Mouse (Mus musculus) CH12.LX (cell line): ENCODE results near the gene Olfr1228. TPM values are rescaled to one million over a fixed set of nuclear protein-coding genes. Genes with fewer than 3 reads are reported as not detected.

ENCODE experiments used
- DNase-seq: peaks from one replicate; pipeline ENCODE4 v3.0.0-alpha.2; 2013; ENCODE audit errors: extremely low read depth
- H3K27ac ChIP-seq: 2 replicates; pipeline ENCODE4 v1.5.1; 2012; ENCODE audit warnings: low read depth, mild to moderate bottlenecking, control low read depth, moderate library complexity; ENCODE audit not compliant: insufficient read depth
- H3K27me3 ChIP-seq: replicated peaks from 2 replicates; pipeline ENCODE3; 2012; ENCODE audit warnings: inconsistent platforms
- H3K36me3 ChIP-seq, 2 experiments: replicated peaks in 1 of 2; 2 replicates each; pipeline versions ENCODE3 to v1.6.1; 2012; ENCODE audit warnings: inconsistent platforms in 1 of 2, low read length in 1 of 2, mild to moderate bottlenecking in 1 of 2, mixed read lengths in 1 of 2, moderate library complexity in 1 of 2; ENCODE audit not compliant: control insufficient read depth in 1 of 2, insufficient read depth in 1 of 2
- H3K4me1 ChIP-seq, 2 experiments: 2 replicates each; pipeline ENCODE4 v1.6.1; 2012; ENCODE audit warnings: inconsistent platforms in 1 of 2, moderate library complexity in 1 of 2; ENCODE audit not compliant: insufficient read depth in 2 of 2, control insufficient read depth in 1 of 2
- H3K4me2 ChIP-seq: 2 replicates; pipeline ENCODE4 v1.6.1; 2012; ENCODE audit warnings: low read depth, mild to moderate bottlenecking, control low read depth; ENCODE audit not compliant: poor library complexity, insufficient read depth, severe bottlenecking
- H3K4me3 ChIP-seq, 3 experiments: fragments of 150-350 bp in 1 of 3; sonication (generic) in 1 of 3; replicated peaks in 1 of 3; 2 replicates each; pipeline versions ENCODE3 to v1.5.1; 2011 to 2012; ENCODE audit warnings: low read depth in 2 of 3, low read length in 2 of 3, mild to moderate bottlenecking in 2 of 3, moderate library complexity in 2 of 3, control low read depth in 1 of 3, improper control_type of control experiment in 1 of 3, inconsistent platforms in 1 of 3, mixed read lengths in 1 of 3; ENCODE audit not compliant: poor library complexity in 1 of 3
- H3K79me2 ChIP-seq: replicated peaks from 2 replicates; pipeline ENCODE4 v1.6.1; 2012; ENCODE audit warnings: mild to moderate bottlenecking, moderate library complexity; ENCODE audit not compliant: control insufficient read depth, poor library complexity, insufficient read depth, severe bottlenecking; ENCODE audit errors: extremely low read depth
- H3K9ac ChIP-seq: 2 replicates; pipeline ENCODE4 v1.6.1; 2012; ENCODE audit warnings: low read depth, mild to moderate bottlenecking, control low read depth, moderate library complexity; ENCODE audit not compliant: insufficient read depth
- H3K9me3 ChIP-seq: replicated peaks from 2 replicates; pipeline ENCODE3; 2012; ENCODE audit warnings: low read length, inconsistent platforms, mixed read lengths
- CHD1 ChIP-seq: IDR thresholded peaks from 2 replicates; pipeline ENCODE4 v1.6.1; 2012; ENCODE audit warnings: low read depth, low read length, improper control_type of control experiment, inconsistent platforms
- CHD2 ChIP-seq: IDR thresholded peaks from 2 replicates; pipeline ENCODE4 v1.6.1; 2011; ENCODE audit warnings: low read length, improper control_type of control experiment
- CTCF ChIP-seq, 2 experiments: IDR thresholded peaks in 1 of 2; conservative IDR thresholded peaks in 1 of 2; 2 replicates each; pipeline ENCODE4 v1.5.1; 2011 to 2012; ENCODE audit warnings: low read depth in 2 of 2, low read length in 2 of 2, improper control_type of control experiment in 1 of 2, inconsistent platforms in 1 of 2, mild to moderate bottlenecking in 1 of 2, moderate library complexity in 1 of 2
- ELF1 ChIP-seq: IDR thresholded peaks from 2 replicates; pipeline ENCODE4 v1.6.1; 2014; ENCODE audit warnings: low read depth, mild to moderate bottlenecking, inconsistent platforms, low read length, improper control_type of control experiment
- ETS1 ChIP-seq: conservative IDR thresholded peaks from 2 replicates; pipeline ENCODE4 v1.6.1; 2012; ENCODE audit warnings: low read depth, mild to moderate bottlenecking, inconsistent platforms, low read length, improper control_type of control experiment, moderate library complexity
- GABPA ChIP-seq: IDR thresholded peaks from 2 replicates; pipeline ENCODE4 v1.6.1; 2012; ENCODE audit warnings: low read depth, low read length, improper control_type of control experiment, inconsistent platforms; ENCODE audit not compliant: insufficient replicate concordance
- IRF4 ChIP-seq: IDR thresholded peaks from 2 replicates; pipeline ENCODE4 v1.6.1; 2014; ENCODE audit warnings: low read depth, mild to moderate bottlenecking, inconsistent platforms, low read length, improper control_type of control experiment
- KAT2A ChIP-seq: IDR thresholded peaks from 2 replicates; pipeline ENCODE4 v1.6.1; 2012; ENCODE audit warnings: low read length, improper control_type of control experiment, inconsistent platforms; ENCODE audit not compliant: insufficient replicate concordance
- MAFK ChIP-seq: IDR thresholded peaks from 2 replicates; pipeline ENCODE4 v1.6.1; 2011; ENCODE audit warnings: low read length, improper control_type of control experiment; ENCODE audit not compliant: insufficient replicate concordance
- NELFE ChIP-seq: IDR thresholded peaks from 2 replicates; pipeline ENCODE4 v1.6.1; 2011; ENCODE audit warnings: low read depth, low read length, improper control_type of control experiment
- NRF1 ChIP-seq: IDR thresholded peaks from 2 replicates; pipeline ENCODE4 v1.6.1; 2014; ENCODE audit warnings: low read depth, mild to moderate bottlenecking, inconsistent platforms, low read length, improper control_type of control experiment, moderate library complexity
- PAX5 ChIP-seq: IDR thresholded peaks from 2 replicates; pipeline ENCODE4 v1.6.1; 2012; ENCODE audit warnings: low read length, inconsistent platforms, mixed read lengths
- POLR2AphosphoS2 ChIP-seq: IDR thresholded peaks from 2 replicates; pipeline ENCODE4 v1.6.1; 2011; ENCODE audit warnings: low read depth, low read length, improper control_type of control experiment
- RAD21 ChIP-seq: IDR thresholded peaks from 2 replicates; pipeline ENCODE4 v1.6.1; 2011; ENCODE audit warnings: low read depth, mild to moderate bottlenecking, low read length, improper control_type of control experiment, moderate library complexity
- TBP ChIP-seq: conservative IDR thresholded peaks from 2 replicates; pipeline ENCODE4 v1.6.1; 2011; ENCODE audit warnings: low read depth, low read length, improper control_type of control experiment
- UBTF ChIP-seq: IDR thresholded peaks from 2 replicates; pipeline ENCODE4 v1.6.1; 2012; ENCODE audit warnings: low read depth, mild to moderate bottlenecking, inconsistent platforms, low read length, improper control_type of control experiment, moderate library complexity
- USF1 ChIP-seq: IDR thresholded peaks from 2 replicates; pipeline ENCODE4 v1.6.1; 2014; ENCODE audit warnings: low read depth, mild to moderate bottlenecking, inconsistent platforms, low read length, improper control_type of control experiment
- ZMIZ1 ChIP-seq: IDR thresholded peaks from 2 replicates; pipeline ENCODE4 v1.6.1; 2012; ENCODE audit warnings: low read depth, mild to moderate bottlenecking, inconsistent platforms, low read length, improper control_type of control experiment
- ZNF384 ChIP-seq: IDR thresholded peaks from 2 replicates; pipeline ENCODE4 v1.6.1; 2012; ENCODE audit warnings: low read depth, low read length, improper control_type of control experiment, inconsistent platforms
- dilution Hi-C: fragments of 300-500 bp; cut with MboI; formaldehyde crosslinking; loops from 2 replicates; pipeline ENCODE4 v1.14.3; 2020; ENCODE audit warnings: low sequenced_read_pairs; ENCODE audit not compliant: extremely low pct_unique_long_range_greater_than_20kb, extremely low pct_ligation_motif_present
- in situ Hi-C: fragments of 300-500 bp; cut with MboI; formaldehyde crosslinking; loops from 3 replicates; pipeline ENCODE4 v1.14.3; 2019; ENCODE audit warnings: low sequenced_read_pairs, low pct_ligation_motif_present, low pct_unique_long_range_greater_than_20kb, mixed read lengths
- polyA plus RNA-seq: library from polyadenylated mRNA; unstranded; fragments of >175 nt; gene quantifications from 2 replicates; pipeline ENCODE4 v1.2.1, GENCODE M21; 2012; ENCODE audit warnings: low read depth; ENCODE audit not compliant: insufficient read length
- total RNA-seq, 2 experiments: library from RNA; depleted of rRNA; stranded (reverse); fragments of 300-350 nt in 1 of 2; fragments of >200 nt in 1 of 2; gene quantifications; 2 replicates each; pipeline ENCODE4 v1.2.3; 2012 to 2014

Gene Olfr1228
- total and polyA plus RNA-seq, 3 experiments = not detected

DNA sequence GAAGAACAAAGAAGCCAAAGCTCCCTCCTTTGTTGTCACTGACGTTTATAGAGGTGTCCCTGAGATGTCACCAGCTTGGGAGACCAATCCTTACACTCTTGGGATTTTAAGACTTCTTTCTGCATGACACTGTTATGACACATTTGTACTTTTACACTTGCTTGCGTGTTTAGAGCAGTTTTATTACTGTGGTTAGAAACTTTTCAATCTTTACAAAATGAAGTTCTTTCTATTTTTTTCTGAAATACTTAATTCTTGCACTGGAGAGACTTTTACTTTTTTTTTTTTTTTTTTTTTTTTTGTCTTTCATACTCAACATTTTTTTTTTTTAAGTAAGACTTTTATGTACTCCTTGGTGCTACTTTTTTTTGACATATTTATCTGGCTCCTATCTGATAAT, 53.9 kb downstream of the Olfr1228 start, which contains the start of gene Olfr1226:
TSS of gene Olfr1226 (minus strand) at position 101 of the 400 bp plus-strand sequence.
- Histone ChIP-seq H3K4me2 (no peak within 1 kb of the TSS), H3K4me3 (no peak within 1 kb of the TSS), H3K27me3 (no peaks in the 10 kb centered on the region), H3K4me1 (no peaks in the 10 kb centered on the region)
- dilution Hi-C loops (no loop called here), in situ Hi-C loops (no loop called here)
- DNase-seq = no peak
- TF ChIP-seq ETS1 (no peak), KAT2A (no peak), IRF4 (no peak), CTCF (conservative IDR thresholded peaks at IDR 0.05 in 1 of 2, IDR thresholded peaks at IDR 0.05 in 1 of 2; ENCODE audit: low read depth in 2 of 2, low read length in 2 of 2) (no peak), USF1 (no peak), POLR2AphosphoS2 (no peak), ELF1 (no peak), NELFE (no peak), NRF1 (no peak), ZNF384 (no peak), ZMIZ1 (no peak), CHD1 (no peak), CHD2 (no peak), RAD21 (no peak), TBP (no peak), MAFK (no peak), PAX5 (no peak), GABPA (no peak), UBTF (no peak)
- TF ChIP-seq, all 38 proteins: peak for 0
- no peaks in the 10 kb centered on the region for H3K36me3 ChIP-seq
- no peak within 1 kb of the TSS for H3K27ac ChIP-seq
- H3K79me2 ChIP-seq = no peaks in the 10 kb centered on the region
- peaks cover 9% of the 10 kb centered on the region for H3K9me3 ChIP-seq
- H3K9ac ChIP-seq = no peak within 1 kb of the TSS

Other genes with a start within 250 kb of the Olfr1228 start
Only the 20 nearest of the 23 such genes appear.
- not detected in 2 replicates for gene Olfr1217, start 222.0 kb downstream of the Olfr1228 start, total RNA-seq (2012; rRNA removed)
- not detected in 2 replicates for gene Olfr1217, start 222.0 kb downstream of the Olfr1228 start, total RNA-seq (2014; rRNA removed)
- not detected in 2 replicates for gene Olfr1217, start 222.0 kb downstream of the Olfr1228 start, polyA plus RNA-seq
- gene Olfr1218, start 192.9 kb downstream of the Olfr1228 start, total RNA-seq (2012; rRNA removed) = not detected in 2 replicates
- gene Olfr1218, start 192.9 kb downstream of the Olfr1228 start, total RNA-seq (2014; rRNA removed) = not detected in 2 replicates
- gene Olfr1218, start 192.9 kb downstream of the Olfr1228 start, polyA plus RNA-seq = not detected in 2 replicates
- gene Olfr1219, start 170.5 kb downstream of the Olfr1228 start, total RNA-seq (2012; rRNA removed) = not detected in 2 replicates
- not detected in 2 replicates for gene Olfr1219, start 170.5 kb downstream of the Olfr1228 start, total RNA-seq (2014; rRNA removed)
- not detected in 2 replicates for gene Olfr1219, start 170.5 kb downstream of the Olfr1228 start, polyA plus RNA-seq
- not detected in 2 replicates for gene Olfr1220, start 147.2 kb downstream of the Olfr1228 start, total RNA-seq (2012; rRNA removed)
- gene Olfr1220, start 147.2 kb downstream of the Olfr1228 start, total RNA-seq (2014; rRNA removed) = not detected in 2 replicates
- gene Olfr1220, start 147.2 kb downstream of the Olfr1228 start, polyA plus RNA-seq = not detected in 2 replicates
- gene Olfr1221, start 136.8 kb downstream of the Olfr1228 start, total RNA-seq (2012; rRNA removed) = not detected in 2 replicates
- gene Olfr1221, start 136.8 kb downstream of the Olfr1228 start, total RNA-seq (2014; rRNA removed) = not detected in 2 replicates
- gene Olfr1221, start 136.8 kb downstream of the Olfr1228 start, polyA plus RNA-seq = not detected in 2 replicates
- gene Olfr1222, start 121.0 kb downstream of the Olfr1228 start, total RNA-seq (2012; rRNA removed) = not detected in 2 replicates
- not detected in 2 replicates for gene Olfr1222, start 121.0 kb downstream of the Olfr1228 start, total RNA-seq (2014; rRNA removed)
- gene Olfr1222, start 121.0 kb downstream of the Olfr1228 start, polyA plus RNA-seq = not detected in 2 replicates
- gene Olfr1223, start 102.5 kb downstream of the Olfr1228 start, total RNA-seq (2012; rRNA removed) = not detected in 2 replicates
- not detected in 2 replicates for gene Olfr1223, start 102.5 kb downstream of the Olfr1228 start, total RNA-seq (2014; rRNA removed)
- not detected in 2 replicates for gene Olfr1223, start 102.5 kb downstream of the Olfr1228 start, polyA plus RNA-seq
- gene Olfr1224-ps1, start 90.0 kb downstream of the Olfr1228 start, total RNA-seq (2012; rRNA removed) = not detected in 2 replicates
- gene Olfr1224-ps1, start 90.0 kb downstream of the Olfr1228 start, total RNA-seq (2014; rRNA removed) = not detected in 2 replicates
- gene Olfr1224-ps1, start 90.0 kb downstream of the Olfr1228 start, polyA plus RNA-seq = not detected in 2 replicates
- not detected in 2 replicates for gene Olfr1225, start 79.4 kb downstream of the Olfr1228 start, total RNA-seq (2012; rRNA removed)
- gene Olfr1225, start 79.4 kb downstream of the Olfr1228 start, total RNA-seq (2014; rRNA removed) = not detected in 2 replicates
- not detected in 2 replicates for gene Olfr1225, start 79.4 kb downstream of the Olfr1228 start, polyA plus RNA-seq
- not detected in 2 replicates for gene Olfr1226, start 54.0 kb downstream of the Olfr1228 start, total RNA-seq (2012; rRNA removed)
- gene Olfr1226, start 54.0 kb downstream of the Olfr1228 start, total RNA-seq (2014; rRNA removed) = not detected in 2 replicates
- not detected in 2 replicates for gene Olfr1226, start 54.0 kb downstream of the Olfr1228 start, polyA plus RNA-seq
- gene Olfr1229, start 34.0 kb upstream of the Olfr1228 start, total RNA-seq (2012; rRNA removed) = not detected in 2 replicates
- not detected in 2 replicates for gene Olfr1229, start 34.0 kb upstream of the Olfr1228 start, total RNA-seq (2014; rRNA removed)
- gene Olfr1229, start 34.0 kb upstream of the Olfr1228 start, polyA plus RNA-seq = not detected in 2 replicates
- gene Olfr1230, start 43.2 kb upstream of the Olfr1228 start, total RNA-seq (2012; rRNA removed) = not detected in 2 replicates
- gene Olfr1230, start 43.2 kb upstream of the Olfr1228 start, total RNA-seq (2014; rRNA removed) = not detected in 2 replicates
- not detected in 2 replicates for gene Olfr1230, start 43.2 kb upstream of the Olfr1228 start, polyA plus RNA-seq
- not detected in 2 replicates for gene Olfr1231, start 53.0 kb upstream of the Olfr1228 start, total RNA-seq (2012; rRNA removed)
- not detected in 2 replicates for gene Olfr1231, start 53.0 kb upstream of the Olfr1228 start, total RNA-seq (2014; rRNA removed)
- gene Olfr1231, start 53.0 kb upstream of the Olfr1228 start, polyA plus RNA-seq = not detected in 2 replicates
- gene Olfr1232, start 75.6 kb upstream of the Olfr1228 start, total RNA-seq (2012; rRNA removed) = not detected in 2 replicates
- gene Olfr1232, start 75.6 kb upstream of the Olfr1228 start, total RNA-seq (2014; rRNA removed) = not detected in 2 replicates
- gene Olfr1232, start 75.6 kb upstream of the Olfr1228 start, polyA plus RNA-seq = not detected in 2 replicates
- not detected in 2 replicates for gene Olfr1233, start 88.3 kb upstream of the Olfr1228 start, total RNA-seq (2012; rRNA removed)
- gene Olfr1233, start 88.3 kb upstream of the Olfr1228 start, total RNA-seq (2014; rRNA removed) = not detected in 2 replicates
- not detected in 2 replicates for gene Olfr1233, start 88.3 kb upstream of the Olfr1228 start, polyA plus RNA-seq
- not detected in 2 replicates for gene Olfr1234, start 110.8 kb upstream of the Olfr1228 start, total RNA-seq (2012; rRNA removed)
- gene Olfr1234, start 110.8 kb upstream of the Olfr1228 start, total RNA-seq (2014; rRNA removed) = not detected in 2 replicates
- not detected in 2 replicates for gene Olfr1234, start 110.8 kb upstream of the Olfr1228 start, polyA plus RNA-seq
- gene Olfr1238, start 155.6 kb upstream of the Olfr1228 start, total RNA-seq (2012; rRNA removed) = not detected in 2 replicates
- gene Olfr1238, start 155.6 kb upstream of the Olfr1228 start, total RNA-seq (2014; rRNA removed) = not detected in 2 replicates
- gene Olfr1238, start 155.6 kb upstream of the Olfr1228 start, polyA plus RNA-seq = not detected in 2 replicates
- not detected in 2 replicates for gene Olfr1239, start 166.3 kb upstream of the Olfr1228 start, total RNA-seq (2012; rRNA removed)
- not detected in 2 replicates for gene Olfr1239, start 166.3 kb upstream of the Olfr1228 start, total RNA-seq (2014; rRNA removed)
- not detected in 2 replicates for gene Olfr1239, start 166.3 kb upstream of the Olfr1228 start, polyA plus RNA-seq
- not detected in 2 replicates for gene Olfr1240, start 188.9 kb upstream of the Olfr1228 start, total RNA-seq (2012; rRNA removed)
- gene Olfr1240, start 188.9 kb upstream of the Olfr1228 start, total RNA-seq (2014; rRNA removed) = not detected in 2 replicates
- not detected in 2 replicates for gene Olfr1240, start 188.9 kb upstream of the Olfr1228 start, polyA plus RNA-seq
- not detected in 2 replicates for gene Olfr1241, start 233.1 kb upstream of the Olfr1228 start, total RNA-seq (2012; rRNA removed)
- not detected in 2 replicates for gene Olfr1241, start 233.1 kb upstream of the Olfr1228 start, total RNA-seq (2014; rRNA removed)
- gene Olfr1241, start 233.1 kb upstream of the Olfr1228 start, polyA plus RNA-seq = not detected in 2 replicates